Mouse (Mus musculus) bone marrow, adult 2 months (tissue): ENCODE results near the gene Cdan1.

Experiments
- CTCF ChIP-seq: fragments of 200-500 bp; IDR thresholded peaks from 2 replicates; pipeline ENCODE4 v1.5.1; 2011; ENCODE audit warnings: low read length, control low read depth; ENCODE audit not compliant: control insufficient read depth, insufficient read depth
- POLR2A ChIP-seq: fragments of 200-500 bp; IDR thresholded peaks from 2 replicates; pipeline ENCODE4 v1.6.1; 2011; ENCODE audit warnings: low read depth, mild to moderate bottlenecking, control low read depth, low read length, borderline replicate concordance; ENCODE audit not compliant: control insufficient read depth

- TF ChIP-seq CTCF (no peak), POLR2A (no peak)
Observed at GRCm38 (mm10) chr2:120720821-120721220, 129.1 kb downstream of the Cdan1 start.
